Mouse (Mus musculus) kidney, postnatal 14 days (tissue): Measurements from ENCODE around the gene Adipor2.
"Not testable (repeated sequence)": the region's sequence is repeated elsewhere in the genome, so short reads cannot be mapped to it uniquely, and the experiment has no call there.

Source experiments
- DNase-seq: peaks from one replicate; pipeline ENCODE4 v3.0.0; 2022; ENCODE audit warnings: mixed read lengths

Adipor2 gene

DNA sequence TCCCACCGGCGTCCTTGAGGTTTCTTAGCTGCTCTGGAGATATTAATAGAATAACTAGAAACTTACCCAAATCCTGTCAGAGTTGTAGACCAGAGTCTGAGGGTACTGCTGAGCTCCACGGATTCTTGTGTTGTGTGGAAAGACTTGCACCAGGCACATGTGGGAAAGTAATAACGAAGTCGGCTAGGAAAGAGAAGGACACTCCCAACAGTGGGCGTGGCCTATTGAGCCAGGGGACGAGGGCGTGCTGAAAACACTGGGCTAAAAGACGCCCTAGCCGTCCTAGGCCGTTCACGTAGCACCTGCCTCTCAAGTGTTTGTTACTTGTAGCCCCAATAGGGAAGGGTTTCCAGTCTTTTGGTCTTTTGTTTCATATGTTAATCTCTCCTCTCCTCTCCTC lies at the start of gene Adipor2:
TSS of gene Adipor2 (minus strand) at position 351 of the 400 bp plus-strand sequence.
- peak; percentile 51 for DNase-seq

DNA sequence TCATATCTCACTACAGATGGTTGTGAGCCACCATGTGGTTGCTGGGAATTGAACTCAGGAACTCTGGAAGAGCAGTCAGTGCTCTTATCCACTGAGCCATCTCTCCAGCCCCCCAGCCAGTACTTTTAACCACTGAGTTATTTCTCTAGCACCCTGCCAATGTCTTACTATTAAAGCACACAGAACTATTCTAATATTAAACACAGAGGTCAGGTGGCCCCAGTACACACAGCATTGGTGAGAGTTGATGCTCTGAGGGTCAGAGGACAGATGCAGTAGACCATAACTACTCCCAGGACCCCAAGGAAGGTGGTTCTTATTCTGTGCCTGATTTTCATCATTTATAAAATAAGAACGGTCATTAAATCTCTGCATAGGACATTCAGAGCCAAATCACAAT lies 48.7 kb upstream of the Adipor2 start:
- no peak for DNase-seq

DNA sequence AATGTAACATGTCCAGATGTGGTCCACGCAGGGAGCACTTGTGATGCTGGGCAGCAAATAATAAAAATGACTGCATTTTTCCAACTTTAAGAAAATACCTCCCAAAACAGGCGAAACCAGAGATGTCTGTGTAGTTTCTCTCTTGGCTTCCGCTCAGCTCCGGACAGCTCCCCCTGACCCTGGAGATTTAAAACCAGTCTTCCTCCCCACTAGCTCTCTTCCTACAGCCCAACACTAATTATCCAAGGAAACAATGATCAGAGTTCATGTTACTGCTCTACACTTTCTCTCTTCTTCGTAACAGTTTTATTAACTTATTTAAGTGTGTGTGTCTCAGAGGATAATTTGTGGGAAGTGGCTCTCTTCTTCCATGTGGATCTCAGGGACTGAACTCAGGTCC lies 42.9 kb upstream of the Adipor2 start:
- DNase-seq = no peak

DNA sequence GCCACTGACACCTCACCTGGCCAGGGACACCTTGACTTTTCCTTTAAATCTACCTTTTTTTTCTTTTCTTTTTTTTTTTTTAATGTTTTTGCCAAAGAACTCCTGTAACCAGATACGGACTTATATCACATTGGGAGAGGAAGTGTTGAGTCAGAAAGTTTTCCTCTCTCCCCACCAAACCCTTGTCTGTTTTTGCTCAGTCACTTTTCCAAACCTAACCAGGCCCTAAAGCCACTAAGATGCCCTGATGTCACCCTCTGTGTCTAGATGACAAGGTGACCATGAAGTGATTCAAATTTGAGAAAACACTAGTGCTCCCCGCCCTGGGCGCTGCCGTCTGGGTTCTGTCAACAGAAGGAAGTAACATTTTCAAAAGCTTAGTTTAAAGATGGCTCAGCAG lies 41.5 kb upstream of the Adipor2 start:
- no peak for DNase-seq

DNA sequence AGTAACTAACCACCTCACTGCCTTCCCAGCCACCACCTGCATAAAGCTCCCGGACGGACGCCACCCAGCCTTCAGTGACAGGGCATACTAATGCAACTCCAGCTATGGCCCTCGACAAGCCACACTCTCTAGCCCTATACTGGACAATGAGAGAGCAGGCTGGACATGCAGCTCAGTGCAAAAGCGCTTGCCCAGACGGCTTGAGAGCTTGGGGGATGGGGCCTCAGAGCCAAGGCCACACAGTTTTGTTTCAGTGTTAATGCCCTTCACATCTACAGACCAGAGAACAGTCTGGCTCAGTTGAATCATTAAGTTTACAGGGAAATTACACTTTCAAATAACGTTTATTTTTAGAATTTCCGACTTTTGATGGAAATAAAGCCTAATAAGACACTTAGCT lies 40.7 kb upstream of the Adipor2 start:
- no peak for DNase-seq

DNA sequence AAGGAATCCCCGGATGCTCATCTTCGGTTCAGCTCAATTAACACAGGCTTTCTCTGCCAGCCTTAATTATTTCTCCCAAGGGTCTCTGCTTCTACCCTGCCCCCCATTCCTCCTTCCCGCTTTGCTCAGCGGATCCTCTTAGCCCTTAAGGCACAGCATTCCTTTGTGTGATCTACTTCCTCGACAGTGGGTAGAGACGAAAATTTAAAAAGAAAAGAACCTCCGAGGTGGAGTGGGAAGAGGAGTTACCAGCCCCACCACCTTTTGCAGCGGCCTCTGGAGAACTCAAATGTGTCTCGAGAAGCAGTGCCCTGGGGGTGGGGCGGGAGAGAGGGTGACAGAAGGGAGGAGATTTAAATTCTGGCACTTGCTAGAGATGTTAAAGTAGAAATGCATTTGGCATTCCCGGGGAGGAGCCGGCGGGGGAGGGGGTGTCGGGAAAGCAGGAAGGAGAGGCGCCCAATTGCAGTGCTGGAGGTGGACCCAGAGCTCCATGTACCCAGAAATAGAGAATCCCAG lies 34.5 kb upstream of the Adipor2 start:
- peak; percentile 73 for DNase-seq

DNA sequence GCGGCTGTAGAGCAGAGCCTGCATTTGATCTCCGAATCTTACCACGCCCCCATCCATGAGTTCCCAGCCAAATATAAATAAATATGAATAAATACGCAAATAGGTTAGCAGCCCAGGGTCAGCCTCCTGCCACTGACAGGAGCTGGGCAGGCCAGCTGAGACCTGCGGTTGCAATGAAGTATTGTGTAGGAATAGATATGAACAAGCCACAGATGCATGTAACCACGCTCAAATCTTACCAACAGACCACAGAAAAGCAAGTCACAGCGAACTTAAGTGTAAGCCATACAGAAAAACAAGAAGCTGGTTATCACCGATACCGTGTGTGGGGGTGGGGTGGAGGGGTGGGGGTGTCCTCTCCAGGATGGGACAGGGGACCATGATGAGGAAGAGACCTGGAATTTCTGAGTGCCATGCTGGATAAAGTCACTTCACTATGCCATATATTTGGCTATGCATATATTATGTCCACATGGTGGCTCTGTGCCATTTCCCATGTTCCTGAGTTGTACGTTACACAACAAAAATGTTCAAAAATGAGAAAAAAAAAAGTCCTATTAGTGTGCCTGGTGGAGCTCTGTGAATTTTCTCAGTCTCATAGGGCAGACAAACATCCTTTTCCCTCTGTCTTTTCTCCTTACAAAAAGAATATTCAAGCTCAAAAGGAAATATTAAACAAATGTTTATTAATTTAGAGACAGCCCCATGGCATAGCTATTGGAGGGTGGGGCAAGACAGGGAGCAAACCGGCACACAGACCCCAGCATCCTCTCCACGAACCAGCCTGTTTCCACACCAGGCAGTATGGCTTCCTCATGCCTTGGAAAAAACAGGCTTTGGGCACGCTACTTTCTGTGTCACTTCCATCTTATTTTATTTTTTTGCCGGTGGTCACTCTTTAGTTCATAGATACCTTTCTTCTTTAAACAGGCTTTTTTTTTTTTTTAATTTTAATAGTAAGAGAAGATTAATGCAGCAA lies 33.8 kb upstream of the Adipor2 start:
- DNase-seq = no peak

DNA sequence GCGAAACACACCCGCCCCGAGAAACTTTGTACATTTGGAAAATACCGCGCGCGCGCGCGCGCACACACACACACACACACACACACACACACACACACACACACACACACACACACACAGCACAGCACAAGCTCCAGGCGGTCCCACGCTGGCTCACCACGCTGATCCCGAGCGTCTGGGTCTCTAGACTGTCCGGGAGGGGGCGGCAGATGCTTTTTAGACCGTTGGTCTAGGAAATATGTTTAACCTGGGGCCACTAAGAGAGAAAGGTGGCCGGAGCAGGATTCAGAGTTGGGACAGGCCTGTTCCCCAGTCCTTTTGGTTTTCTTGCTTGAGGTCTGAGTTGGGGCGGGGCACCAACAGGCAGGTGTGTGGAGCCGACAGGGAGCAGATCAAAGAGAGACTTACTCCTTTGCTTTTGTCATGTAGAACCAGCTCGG lies 31.6 kb upstream of the Adipor2 start:
- peak; percentile 83 for DNase-seq

DNA sequence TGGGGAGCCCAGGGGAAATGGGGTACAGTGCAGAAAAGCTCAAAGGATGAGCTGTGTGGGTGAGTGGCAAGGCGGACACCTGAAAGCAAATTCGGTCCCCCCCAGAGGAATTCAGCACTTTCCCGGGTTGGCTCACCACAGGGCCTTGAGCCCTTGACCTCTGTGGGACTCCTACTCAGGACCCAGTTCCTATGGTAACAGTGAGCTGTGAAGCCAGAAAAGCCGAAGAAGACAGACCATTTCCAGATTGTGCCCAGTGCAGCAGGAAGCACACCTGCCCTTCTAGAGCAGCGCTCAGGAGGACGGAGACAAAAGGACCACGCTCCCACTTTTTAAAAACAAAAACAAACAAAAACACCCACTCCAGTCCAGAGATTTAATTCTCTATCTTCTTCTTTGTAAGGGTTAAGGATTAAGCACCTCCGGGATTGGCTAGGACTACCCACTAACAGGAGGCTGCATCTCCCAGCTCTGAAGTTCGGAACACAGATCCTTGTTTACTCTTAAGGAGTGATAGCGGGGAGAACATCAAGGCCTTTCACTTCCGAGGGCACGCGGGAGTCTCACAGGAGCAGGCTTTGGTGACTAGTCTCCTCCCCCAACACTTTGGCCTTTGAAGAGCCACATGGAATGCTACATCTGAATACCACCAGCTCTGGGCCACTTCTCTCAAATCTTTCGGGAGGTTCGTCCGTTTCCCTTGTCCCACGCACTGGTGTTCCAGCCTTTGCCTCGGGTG lies 31.0 kb upstream of the Adipor2 start:
- DNase-seq = no peak

DNA sequence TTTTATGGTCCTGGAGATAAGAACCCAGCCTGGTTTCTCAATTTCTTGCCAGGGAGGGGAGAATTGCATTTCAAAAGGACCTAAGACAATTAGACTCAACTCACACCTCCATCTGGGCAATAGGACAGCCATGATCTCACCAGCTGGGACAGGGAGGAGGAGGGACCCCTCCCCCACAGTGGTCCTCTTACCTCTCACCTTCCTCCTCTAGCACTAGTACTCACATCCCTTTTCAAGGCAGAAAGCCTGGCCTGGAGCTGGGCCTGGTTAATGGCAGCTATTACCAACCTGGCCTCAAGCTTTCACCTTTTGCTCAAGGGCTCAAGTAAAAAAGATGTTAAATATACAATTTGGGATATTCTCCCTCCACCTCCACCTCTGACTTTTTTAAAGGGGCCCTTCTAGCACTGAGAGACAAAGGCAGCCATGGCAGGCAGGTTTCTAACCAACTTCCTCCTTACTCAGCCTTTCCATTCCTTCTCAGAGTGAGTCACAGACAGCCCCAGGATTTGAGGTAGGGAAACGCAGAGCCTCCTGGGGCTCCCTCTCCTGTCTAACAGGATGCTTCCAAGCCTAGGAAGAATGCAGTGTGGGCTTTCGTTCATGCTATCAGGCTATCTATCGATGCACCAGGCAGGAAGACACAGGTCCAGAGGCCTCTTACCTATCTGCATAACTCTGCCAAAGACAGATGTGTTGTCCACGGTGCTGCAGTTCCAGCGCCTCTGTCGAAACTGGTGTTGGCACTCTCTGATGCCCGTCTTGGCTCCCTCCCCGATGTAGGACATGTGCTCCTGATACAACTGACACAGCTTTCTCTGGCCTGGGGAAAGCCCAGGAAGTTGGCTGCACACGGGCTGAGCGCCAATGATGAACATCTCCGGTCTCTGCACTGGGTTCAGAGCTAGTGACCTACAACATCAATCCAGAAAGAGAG lies 28.4 kb upstream of the Adipor2 start:
- no peak for DNase-seq

DNA sequence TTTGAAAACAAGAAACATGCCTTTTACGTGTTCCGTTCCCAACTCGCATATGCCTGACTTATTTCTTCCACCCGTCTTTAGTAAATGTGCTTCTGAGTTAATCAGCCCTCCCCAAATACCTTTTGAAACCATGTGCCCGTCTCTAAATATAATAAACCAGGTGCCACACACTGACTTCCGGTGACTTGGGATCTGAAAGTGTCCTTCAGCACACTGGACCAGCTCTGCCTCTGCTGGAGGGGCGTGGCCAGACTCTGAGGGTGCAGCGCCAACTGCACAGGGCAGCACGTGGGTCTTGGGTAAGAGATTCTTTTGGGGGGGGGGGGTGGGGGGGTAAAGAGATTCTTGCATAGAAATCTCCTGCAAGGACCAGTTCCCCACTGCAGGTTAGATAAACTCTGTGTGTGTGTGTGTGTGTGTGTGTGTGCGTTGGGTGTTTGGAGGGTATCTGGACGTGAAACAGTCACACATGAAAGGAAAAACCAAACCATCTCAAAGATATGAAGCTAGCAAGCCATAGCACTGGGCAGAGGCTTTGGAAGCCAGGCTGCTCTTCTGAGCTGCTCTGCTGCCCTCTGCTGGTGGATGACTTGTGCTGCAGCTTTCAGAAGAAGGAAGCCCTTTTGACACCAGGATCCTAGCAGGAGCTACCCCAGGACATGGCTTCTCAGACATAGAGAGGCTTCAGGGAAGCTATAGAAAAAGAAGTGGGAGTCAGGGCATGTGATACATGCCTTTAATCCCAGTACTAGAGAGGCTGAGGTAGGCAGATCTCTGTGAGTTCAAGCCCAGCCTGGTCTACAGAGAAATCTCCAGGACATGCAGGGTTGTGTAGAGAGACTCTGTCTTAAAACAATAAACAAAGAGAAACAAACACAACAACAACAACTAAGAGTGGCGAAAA lies 26.5 kb upstream of the Adipor2 start:
- DNase-seq = peak; percentile 82

DNA sequence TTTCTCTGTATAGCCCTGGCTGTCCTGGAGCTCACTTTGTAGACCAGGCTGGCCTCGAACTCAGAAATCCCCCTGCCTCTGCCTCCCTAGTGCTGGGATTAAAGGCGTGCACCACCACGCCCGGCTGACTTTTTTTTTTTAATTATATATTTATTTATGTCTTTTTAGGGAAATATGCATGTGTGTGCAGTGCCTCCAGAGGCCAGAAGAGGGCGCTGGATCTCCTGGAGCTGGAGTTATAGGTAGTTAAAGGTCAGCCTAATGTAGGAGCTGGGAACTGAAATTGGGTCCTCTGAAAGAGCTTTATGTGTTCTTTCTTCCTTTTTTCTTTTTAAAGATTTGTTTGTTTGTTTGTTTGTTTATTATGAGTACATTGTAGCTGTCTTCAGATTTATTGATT lies 25.2 kb upstream of the Adipor2 start:
- DNase-seq = not testable (repeated sequence)

DNA sequence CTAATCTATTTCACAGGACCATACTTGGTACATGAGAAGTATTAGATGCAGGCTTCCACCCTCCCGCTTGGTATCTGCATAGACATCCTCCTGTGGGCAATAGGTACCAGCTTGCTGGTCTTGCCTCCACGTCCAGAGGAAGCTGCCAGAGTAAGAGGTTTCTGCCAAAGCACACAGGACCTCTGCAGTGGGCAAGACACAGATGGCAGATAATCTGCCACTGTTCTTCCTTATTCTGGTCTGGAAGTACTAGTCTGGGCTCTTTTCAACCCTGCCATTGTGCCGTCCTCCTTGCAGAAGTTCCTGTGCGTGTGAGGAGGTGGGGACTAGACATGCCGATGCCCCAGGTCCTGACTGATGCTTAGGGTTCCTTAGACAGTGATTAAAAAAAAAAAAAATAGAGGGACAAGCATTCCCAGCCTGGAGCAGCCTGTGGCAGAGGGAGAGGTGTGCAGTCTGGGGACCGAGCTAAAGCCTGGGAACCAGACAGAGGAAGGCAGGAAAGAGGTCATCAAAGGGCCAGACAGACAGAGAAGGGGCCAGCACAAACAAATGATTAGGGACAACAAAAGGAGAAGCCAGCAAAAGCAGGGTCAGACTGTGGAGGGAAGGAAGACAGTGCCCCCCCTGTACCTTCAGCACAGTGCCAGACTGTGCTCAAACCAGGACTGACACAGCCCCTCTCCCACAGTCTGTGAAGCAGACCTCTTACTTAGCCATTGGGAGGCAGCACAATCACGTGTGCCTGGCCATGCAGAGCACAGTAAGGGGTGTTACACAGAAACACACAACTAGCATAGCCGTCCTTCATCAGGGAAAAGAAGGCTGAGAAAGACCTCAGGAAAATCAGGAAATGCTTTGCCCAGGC lies 20.6 kb upstream of the Adipor2 start:
- DNase-seq = no peak

DNA sequence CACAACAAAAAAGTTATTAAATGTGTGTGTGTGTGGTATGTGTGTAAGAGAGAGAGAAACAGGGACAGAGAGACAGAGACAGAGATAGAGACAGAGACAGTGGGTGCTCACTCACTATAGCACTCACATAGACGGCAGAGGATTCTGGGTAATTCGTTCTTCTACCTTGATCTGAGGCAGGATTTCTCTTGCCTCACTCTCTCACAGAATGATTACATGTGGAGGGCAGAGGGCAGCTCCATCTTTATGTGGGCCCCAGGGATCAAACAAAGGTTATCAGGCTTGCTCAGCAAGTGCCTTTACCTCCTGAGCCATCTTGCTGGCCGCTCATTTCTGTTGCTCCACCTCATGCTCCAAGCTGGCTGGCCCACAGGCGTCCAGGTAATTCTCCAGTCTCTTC lies 16.9 kb upstream of the Adipor2 start:
- no peak for DNase-seq

DNA sequence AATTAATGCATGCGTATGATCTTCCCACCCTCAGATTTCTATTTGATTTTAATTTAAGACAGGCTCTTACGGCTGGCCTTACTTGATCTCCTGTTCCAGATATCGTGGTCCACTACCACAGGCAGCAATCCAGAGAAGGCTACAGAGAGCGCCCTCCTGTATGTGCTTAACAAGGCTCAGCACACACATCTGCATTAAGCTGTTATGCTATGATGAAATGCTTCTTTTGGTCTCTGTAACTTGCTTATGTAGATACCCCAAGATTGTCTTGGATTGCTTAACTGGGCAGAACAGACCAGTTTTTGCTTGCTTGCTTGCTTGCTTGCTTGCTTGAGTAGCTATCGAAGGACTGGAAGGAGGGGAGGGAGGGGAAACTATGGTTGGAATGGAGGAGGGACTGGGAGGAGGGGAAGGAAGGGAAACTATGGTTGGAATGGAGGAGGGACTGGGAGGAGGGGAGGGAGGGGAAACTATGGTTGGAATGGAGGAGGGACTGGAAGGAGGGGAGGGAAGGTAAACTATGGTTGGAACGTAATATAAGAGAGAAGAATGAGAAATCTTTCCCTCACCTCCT lies 14.3 kb upstream of the Adipor2 start:
- DNase-seq = peak; percentile 45

DNA sequence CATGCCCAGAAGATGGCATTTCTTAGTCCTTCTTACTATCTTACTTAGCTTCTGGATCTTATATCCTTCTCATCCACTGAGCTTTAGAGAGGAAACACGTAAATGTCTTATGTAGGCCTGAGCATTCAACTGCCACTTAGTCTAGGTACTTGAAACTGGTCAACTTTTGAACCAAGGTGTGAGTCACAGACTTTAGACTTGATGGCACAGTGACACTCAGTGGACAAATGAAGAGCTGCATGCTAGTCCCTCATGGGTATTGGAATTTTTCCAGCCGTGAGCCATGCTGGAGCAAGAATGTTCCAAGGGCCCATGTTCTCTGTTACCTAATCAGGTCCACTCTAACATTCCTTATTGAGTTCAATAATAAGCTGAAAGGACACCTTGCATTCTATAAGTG lies 13.0 kb upstream of the Adipor2 start:
- DNase-seq = peak; percentile 83

DNA sequence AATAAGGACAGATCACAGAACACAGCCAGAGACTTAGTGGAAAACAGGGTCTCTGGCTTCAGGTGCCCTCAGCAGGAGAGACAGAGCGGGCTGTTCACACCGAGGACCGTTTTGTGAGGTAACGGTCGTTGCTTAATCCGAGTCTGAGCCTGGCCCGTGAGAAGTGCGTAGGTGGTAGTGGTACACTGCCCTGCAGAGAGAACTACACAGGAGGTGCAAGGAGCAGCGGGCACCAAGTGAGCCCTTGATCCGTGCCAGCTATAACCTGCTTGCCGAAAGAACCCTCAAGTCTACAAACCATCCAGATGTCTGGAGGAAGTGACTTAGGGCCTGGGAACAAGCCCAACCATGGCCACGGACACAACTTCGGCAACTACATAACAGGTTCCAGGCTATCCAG lies 11.8 kb upstream of the Adipor2 start:
- DNase-seq = no peak

DNA sequence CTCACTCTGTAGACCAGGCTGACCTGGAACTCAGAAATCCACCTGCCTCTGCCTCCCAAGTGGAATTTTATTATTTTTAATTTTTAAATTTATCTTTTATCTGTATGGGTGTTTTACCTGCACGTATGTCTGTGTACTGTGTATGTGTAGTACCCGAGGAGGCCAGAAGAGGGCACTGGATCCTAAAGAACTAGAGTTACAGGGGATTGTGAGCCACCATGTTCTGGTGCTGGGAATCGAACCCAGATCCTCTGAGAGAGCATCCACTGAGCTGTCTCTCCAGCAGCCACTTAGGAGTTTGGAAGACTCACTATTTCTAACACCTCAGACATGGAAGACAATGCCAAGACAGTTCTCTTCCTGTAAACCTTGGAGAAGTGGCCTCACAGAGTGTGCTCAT lies 11.1 kb upstream of the Adipor2 start:
- DNase-seq = peak; percentile 24

DNA sequence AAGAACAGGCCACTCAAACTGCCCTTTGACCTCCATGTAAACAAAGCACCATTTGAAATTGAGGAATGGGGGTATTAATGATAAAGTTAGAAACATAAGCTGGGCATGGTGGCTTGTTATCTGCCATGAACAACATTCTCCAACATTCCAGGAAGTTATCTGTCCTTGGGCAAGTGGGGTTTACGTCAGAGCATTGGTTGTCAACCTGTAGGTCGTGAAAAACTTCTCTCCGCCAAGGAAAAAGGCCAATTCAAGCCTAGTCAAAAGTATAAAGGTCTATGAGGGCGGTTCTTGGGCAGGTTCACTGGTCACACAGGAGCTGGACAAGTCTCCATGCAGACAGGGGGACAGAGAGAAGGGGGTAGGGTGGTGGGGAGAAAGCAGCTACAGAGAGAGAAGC lies 3.5 kb upstream of the Adipor2 start:
- DNase-seq = peak; percentile 16

DNA sequence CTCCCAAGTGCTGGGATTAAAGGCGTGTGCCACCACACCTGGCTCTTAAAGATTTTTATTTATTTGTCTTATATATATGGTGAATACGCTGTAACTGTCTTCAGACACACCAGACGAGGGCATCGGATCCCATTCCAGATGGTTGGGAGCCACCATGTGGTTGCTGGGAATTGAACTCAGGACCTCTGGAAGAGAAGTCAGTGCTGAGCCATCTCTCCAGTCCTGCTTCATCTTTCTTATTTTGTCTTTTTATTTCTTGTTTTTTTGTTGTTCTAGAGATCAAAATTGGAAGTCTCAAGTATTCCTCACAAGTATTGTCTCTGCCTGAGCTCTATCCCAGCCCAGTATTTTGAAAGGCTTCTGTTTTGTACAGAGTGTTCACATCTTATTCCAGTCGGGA lies 2.9 kb upstream of the Adipor2 start:
- DNase-seq = no peak
